Mouse (Mus musculus) kidney, postnatal 14 days (tissue): ENCODE data around the gene Fam71e1.
A peak's percentile ranks its signal among the peaks of the same experiment; 100 is the strongest.

Experiments
- DNase-seq: peaks from one replicate; pipeline ENCODE4 v3.0.0; 2022; ENCODE audit warnings: mixed read lengths

Fam71e1 gene

DNA sequence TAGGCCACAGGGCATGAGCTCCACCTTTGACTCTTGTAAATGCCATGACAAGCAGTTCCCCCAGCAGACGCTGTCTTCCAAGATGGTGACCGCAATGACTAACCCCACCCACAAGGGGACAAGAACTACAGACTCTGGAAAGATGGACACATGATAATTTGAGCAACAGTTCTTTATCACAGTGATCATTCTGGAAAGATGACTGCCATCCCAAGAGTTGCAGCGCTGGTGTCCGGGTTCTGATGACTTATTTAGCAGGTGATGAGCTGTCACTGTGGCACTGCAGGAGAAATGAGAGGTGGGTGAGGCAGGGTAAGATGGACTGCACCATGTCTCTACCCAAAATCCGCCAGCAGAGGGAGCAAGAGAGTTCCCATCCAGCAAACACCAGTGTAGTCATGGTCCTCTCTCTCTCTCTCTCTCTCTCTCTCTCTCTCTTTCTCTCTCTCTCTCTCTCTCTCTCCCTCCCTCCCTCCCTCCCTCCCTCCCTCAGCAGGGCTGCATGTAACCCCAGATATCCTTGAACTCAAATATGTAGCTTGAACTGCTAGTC lies 5.3 kb downstream of the Fam71e1 start:
- DNase-seq: peak; percentile 69

DNA sequence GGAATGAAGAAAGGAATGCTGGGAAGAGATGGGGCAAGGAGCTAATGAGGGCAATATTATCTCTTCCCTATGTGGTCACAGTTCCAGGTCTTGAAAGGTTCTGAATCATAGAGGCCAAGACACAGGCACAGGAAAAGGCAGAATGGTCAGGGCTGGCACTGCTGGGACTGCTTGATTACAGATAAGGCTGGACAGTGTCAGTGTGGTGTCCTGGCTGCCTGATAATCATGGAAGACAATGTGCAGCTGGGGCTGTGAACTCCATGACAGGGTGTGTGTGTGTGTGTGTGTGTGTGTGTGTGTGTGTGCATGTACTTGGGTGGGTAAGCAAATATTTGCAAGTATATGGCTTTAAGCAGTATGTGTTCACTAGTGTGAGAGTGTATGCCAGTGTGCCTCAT lies 11.1 kb downstream of the Fam71e1 start:
- DNase-seq: no peak

DNA sequence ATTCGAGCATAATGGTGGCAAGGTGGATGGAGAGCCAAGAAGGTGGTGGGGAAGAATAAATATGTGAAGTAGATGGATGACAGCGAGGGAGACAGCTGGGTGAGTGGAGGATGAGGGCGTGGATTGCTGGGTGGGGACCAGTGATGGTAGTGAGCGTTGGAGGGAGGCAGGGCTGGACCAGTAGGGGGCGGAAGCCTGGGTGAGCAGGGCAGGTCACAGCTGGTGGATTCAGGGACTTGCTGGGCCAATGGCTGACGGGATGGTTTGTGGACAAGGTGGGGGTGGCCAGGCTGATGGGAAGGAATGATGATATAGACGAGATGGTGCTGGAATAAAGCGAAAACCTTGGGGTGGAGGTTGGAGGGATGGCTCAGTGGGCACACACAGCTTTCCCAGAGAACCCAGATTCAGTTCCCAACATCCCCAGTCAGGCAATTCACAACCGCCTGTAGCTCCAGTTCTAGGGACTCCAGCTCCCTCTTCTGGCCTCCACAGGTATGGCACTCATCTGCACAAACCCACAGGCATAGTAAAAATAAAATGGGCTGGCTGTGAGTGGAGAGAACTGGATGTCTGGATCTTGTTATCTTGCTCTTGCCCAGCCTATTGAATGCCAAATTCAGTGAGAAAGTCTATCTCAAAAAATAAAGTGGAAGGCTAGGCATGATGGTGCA lies 23.0 kb downstream of the Fam71e1 start:
- DNase-seq: no peak

DNA sequence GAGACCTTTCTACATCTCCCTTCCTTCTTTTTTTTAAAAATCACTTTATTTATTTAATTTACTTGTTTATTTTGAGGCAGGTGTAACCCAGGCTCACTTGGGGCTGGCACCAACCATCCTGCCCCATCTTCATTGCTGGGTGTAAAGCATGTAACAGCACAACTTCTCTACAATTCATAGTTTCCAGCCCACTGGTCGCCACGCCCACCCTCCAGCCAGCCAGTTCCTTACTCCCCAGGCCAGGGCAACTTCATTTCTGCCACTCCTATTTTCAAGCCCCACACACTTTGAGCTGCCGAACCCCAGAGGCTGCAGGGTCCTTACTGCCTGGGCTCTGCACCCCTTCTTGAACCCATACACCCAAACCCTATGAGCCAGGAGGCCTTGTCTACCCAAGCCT lies 24.6 kb downstream of the Fam71e1 start:
- no peak for DNase-seq

DNA sequence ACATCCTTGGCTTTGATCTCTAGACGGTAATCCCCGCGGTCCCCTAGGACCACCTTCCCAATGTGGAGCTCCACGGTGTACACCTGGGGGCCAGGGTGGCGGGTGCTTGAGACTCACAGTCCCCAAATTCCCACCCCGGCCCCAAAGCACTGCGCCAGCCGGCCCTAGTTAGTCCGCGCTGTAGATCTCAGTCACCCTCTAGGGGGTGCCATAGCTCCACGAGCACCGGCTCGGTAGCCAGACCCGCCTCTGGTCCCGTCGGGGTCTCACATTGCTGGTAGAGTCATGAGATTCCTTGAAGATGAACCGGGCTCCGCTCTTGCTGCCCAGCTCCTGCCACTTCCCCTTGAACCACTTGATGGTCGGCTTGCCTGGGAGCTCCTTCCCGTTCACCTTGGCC lies 25.3 kb downstream of the Fam71e1 start:
- peak; percentile 73 for DNase-seq

DNA sequence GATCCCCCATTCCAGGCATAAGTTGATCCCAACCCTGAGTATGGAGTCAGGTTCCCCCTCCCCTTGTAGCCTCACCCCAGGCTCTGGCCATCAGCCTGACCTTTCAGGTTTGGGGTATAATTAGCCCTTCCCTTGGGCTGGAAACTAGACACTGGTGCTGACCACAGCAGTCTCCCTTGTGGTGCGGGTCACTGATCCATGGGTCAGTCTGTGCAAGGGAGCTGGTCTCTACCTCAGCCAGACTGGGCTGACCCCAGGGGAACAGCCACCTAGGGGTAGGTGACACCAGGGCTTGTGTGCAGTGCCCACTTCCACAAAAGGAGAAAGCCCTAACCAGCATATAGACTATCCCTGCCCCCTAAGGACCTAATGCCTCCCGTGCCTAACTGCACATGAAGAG lies 26.7 kb downstream of the Fam71e1 start:
- no peak for DNase-seq

DNA sequence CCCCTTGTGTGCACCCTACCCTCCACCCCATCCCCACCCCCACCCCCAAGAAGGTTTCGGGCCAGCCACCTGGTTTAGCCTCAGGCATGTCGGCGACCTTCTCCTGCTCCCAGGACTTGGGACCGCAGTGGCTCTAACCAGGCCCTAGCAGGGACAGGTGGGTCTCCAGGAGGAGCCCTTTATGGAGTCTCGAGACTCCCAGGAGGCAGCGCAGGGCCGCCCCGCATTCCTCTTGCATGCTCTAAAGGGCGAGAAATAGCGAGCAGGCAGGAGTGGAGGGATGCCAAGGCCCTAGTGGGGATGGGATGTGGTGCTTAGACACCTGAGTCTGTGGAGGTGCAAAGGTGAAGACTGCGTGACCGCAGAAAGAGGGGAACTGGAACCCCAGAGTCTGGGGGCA lies 28.1 kb downstream of the Fam71e1 start, which contains the start of gene Mybpc2:
Gene Mybpc2, minus strand, starts transcription at position 155 of the 400 bp plus-strand sequence.
- DNase-seq: peak; percentile 37

DNA sequence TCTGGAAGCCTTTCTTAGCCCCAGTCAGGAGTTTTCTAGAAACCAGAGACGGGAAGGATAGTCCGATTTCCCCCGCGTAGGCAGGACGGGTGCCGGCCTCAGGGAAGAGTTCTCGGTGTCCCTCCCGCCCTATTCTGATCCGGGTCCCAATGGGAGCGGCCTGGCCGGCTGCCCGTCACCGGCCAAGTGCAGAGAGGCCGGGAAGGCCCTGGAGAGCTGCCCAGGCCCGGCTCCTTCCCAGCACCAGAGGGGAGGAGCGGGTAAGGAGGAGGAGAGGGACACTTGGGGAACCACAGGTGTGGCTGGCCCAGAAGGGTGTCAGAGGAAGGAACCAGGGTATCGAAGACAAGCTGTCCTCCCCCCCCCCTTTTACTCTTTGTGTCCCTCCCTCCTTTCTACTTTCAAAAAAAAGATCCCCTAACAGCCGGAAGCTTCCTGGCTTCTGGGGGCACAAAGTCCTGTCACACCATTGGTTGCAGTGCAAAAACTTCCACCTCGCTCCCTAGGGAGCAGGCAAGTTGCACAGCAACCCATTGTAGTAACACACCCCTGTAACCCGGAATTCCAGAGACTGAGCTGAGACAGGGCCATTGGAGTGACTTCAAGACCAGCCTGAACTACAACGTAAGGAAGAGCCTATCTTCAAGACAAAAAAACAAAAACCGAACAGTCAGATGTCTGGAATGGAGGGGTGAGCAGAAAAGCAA lies 28.9 kb downstream of the Fam71e1 start:
- DNase-seq: peak; percentile 93

DNA sequence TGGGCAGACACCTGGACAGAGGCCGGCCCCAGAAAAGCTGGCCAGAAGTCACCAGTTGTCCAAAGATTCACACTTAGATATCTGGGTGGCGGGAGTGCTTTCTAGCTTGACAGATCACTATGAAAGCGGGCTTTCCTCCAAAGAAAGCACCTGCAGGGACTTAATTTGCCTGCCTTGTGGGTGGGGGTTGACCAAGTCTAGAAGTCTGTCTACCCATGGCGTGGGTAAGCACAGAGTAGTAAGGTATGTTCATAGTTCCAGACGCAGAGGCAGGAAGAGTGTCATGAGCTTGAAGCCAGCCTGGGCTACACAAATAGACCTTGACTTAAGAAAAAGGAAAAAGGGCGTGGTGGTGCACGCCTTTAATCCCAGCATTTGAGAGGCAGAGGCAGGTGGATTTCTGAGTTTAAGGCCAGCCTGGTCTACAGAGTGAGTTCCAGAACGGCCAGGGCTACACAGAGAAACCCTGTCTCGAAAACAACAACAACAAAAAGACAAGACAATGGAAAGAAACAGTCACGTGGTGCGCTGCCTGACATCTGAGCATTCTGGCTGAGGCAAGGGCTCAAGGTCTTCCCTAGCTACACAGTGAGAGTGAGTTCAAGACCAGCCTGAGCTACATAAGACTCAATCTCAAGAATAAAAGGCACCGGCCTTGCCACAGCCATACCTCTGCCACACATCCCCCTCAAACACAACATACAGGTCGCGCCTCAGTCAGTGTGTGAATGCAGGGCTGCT lies 30.2 kb downstream of the Fam71e1 start:
- no peak for DNase-seq

DNA sequence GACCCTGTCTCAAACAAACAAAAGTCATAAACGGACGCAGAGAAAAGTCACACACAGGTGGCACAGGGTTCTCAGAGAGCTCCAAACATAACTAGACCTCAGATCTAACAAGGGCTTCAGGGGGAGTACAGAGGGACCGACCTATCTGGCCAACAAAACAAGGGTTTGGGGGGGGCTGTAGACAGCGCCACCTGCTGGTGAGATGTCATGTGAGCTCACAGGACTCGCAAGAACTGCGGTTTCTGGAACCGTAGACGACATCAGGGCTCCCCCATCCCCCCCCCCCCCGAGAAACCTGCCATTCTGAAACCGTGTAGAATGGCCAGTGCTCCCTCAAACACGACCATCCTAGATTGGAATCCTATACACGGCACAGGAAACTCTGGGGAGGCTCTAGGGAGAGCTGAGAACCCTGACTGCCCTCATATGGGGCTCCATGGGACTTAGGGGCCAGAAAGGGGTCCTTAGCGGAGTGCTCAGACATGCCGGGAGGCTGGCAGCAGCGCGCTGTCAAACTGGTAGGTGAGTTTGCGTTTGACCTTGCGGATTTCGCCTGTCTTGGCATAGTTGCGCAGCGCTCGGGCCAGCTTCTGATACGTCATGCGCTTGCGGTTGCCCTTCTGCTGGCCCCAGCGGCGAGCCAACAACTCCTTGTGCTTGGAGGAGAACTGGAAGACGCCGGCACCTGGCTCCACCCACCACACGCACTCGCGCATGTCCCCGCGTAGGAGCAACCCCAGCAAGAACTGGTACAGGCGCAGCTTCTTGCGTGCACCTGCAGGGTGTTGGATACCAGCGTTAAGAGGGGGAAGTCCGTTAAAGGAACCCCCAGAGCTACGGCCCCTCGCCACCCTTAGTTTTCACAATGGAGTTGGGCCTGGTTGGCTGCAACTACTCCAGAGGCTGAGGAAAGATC lies 31.4 kb downstream of the Fam71e1 start:
- peak; percentile 82 for DNase-seq

DNA sequence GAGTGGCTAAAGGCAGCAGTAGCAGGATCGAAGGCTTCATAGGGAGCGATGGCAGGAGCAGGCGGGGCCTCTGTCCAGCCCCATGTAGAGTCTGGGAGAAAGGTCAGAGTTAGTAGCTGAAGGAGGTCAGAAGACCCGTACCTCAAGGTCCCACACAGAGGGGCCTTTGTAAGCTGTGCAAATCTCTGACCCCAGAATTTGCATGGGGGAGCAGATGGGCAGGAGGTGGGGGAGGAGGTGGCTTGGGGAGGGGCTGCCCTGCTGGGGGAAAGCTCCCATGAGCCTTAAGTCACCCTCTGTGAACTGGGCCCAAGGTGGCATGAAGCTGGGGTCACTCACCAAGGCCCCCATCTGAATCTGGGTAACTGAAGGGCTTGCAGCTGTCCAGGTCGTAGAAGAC lies 33.1 kb downstream of the Fam71e1 start:
- no peak for DNase-seq

DNA sequence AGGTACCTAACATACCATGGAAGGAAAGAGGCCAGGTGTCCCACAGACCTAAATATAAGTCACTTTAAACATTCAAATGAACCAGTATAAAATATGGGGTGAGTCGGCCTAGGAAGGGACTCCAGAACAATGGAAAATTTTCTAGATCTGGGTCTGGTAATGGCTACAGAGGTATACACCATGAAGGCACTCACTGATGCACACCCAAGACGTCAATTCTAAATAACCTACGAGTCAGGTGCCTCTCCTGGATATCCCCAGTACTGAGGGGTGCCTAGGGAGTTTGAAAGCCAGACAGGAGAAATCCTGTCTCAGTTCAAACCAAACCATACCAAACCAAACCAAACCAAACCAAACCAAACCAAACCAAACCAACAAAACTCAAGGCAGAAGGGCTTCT lies 34.1 kb downstream of the Fam71e1 start:
- DNase-seq: no peak

DNA sequence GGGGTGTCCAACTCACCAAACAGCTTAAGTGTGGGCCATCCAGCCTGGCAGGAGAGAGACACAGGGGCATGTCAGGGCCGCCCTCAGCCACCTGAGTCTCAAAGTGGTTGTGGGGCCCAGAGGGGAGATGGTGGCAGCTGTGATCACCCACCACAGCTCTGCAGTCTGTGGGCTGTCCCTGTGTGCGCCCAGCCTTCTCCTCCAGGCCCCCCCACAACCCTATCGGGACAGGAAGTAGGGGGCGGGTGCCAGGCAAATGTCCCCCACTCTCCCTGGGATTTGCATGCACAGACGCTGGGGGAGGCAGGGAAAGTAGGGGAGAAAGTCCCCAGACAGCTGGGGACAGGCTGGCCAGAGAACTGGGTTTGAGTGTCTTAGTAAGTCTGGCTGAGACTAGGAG lies 34.8 kb downstream of the Fam71e1 start:
- no peak for DNase-seq

DNA sequence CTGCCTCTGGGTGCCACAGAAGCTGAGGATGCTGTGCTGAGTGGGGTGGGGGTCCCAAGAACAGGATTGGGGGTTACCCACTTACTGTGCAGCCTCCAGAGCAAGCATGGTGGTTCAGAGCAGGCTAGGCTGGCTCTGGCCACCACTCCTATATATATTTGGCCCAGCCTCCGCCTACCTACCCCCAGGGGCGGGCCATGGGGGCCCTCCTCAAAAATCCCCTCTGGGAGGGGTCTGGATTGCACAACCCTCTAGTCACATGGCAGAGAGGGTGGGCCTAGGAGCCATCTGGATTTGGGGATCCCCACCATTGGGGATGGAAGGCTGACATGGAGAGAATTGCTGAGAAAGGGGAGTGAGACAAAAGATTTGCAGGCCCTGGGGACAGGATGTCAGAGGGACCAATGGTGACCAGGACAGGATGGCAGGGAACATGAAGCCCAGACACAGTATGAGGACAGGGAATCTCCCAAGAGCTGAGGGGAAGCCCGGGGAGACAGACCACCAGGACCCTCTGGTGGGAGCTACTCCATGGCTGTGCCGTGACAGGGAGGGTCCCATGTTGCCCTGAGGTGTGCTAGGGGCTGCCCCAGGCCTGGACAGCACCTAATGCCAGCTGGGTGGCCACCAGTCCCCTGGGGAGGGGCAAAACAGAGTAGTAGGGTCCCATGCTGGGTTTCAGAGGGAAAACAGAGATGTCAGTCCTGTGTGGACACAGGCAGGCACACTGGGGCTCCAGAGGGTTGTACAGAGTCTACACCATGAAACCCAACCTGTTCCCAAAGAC lies 35.8 kb downstream of the Fam71e1 start, which contains the start of gene Spib:
Gene Spib, minus strand, starts transcription at position 126 of the 787 bp plus-strand sequence.
- DNase-seq: no peak

DNA sequence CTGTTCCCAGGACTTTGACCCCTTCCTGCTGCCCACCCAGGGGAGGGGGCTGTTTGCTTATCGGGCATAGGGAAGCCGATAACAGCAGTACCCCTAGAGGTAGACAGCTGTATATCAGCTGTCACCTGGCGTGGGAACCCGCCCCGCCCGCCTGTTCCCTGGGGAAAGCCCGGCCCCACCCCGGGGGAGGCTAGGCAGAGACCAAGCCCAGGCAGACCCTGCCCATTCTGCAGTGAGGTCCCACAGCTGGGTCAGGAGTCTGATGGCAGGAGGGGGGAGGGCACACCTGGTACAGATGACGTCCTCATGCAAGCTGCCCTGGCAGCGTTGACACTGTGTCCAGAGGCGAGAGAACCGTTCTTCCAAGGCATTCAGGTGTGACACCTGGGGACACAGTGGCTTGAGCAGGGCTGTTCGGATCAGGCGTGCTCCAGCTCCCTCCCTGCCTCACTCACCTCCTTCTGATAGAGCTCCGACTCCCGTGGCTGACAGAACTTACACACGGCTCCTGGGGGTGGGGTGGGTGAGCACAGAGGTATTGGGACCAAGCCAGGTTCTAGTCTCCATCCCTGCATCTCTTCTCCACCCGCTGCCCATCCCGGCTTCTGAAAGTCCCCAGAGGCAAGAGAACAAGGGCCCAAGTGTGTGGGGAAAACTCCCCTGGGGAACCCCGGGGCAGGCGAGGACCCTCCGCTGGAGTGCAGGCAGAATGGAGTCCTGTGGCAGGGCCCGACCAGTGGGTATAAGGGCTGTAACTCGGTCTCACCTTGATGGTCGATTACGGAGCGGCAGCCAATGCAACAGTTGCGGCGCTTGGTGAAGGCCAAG lies 36.8 kb downstream of the Fam71e1 start:
- no peak for DNase-seq

DNA sequence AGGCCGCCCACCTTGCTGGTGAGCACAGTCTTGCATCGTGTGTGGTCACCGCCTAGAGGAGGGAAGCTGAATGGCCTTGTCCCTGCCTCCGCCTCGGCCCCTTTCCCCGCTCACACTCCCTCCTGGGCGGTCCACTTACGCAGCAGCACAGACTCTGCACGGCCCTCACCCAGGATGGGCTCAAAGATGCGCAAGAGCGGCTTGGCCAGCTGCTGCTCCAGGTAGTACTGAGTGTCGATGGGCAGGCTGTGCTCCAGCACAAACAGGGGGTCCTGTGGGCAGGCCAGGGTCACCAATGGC lies 37.3 kb downstream of the Fam71e1 start:
- no peak for DNase-seq

DNA sequence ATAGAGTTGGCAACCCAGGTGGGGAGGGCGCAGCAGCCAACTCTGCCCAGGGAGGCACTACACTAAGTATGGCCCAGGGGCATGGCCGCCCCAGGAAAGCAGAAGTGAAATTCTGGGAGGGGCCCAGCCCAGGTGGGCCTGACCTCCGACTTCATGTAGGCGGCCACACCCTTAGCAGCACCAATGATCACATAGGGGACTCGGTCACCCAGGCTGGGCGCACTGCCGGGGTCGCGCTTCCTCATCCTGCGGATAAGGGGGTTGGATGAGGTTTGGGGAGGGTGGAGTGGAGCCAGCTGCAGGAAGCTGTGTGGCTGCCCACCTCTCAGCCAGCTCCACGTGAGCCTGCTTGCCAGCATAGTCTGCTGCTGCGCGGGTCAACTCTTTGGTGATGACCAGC lies 37.9 kb downstream of the Fam71e1 start:
- no peak for DNase-seq

DNA sequence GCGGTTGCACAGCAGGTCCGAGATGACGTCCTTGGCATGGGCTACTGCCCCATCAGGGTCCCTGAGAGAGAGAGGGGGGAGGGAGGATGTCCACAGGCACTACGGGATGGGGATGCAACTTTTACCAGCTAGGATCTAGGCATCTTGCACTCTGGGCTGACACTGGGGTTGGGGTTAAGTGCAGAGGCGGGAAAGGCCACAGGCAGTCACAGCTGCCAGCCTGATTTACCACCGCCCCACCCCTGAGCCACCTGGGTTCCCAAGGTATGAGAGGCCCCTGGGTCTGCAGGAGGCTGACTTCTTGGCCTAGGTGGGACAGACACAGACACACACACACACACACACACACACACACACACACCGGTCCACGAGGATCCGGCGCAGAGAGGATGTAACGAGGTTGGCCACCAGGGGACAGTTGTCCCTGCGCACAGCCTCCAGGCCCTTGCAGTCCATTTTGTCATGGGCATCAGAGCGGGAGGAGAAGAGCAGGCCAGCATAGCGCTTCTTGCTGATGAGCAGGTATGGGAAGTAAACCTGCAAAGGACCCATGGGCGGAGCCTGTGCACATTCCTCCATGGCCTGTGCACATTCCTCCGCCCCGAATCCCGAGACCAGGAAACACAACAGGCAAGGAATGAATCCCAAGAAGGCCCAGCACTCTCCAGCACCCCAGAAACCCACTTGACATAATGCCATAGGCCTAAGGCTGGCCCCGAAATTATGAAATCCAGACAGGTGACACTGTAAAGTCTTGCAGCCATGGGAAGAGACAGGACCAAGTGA lies 38.5 kb downstream of the Fam71e1 start:
- DNase-seq: no peak

DNA sequence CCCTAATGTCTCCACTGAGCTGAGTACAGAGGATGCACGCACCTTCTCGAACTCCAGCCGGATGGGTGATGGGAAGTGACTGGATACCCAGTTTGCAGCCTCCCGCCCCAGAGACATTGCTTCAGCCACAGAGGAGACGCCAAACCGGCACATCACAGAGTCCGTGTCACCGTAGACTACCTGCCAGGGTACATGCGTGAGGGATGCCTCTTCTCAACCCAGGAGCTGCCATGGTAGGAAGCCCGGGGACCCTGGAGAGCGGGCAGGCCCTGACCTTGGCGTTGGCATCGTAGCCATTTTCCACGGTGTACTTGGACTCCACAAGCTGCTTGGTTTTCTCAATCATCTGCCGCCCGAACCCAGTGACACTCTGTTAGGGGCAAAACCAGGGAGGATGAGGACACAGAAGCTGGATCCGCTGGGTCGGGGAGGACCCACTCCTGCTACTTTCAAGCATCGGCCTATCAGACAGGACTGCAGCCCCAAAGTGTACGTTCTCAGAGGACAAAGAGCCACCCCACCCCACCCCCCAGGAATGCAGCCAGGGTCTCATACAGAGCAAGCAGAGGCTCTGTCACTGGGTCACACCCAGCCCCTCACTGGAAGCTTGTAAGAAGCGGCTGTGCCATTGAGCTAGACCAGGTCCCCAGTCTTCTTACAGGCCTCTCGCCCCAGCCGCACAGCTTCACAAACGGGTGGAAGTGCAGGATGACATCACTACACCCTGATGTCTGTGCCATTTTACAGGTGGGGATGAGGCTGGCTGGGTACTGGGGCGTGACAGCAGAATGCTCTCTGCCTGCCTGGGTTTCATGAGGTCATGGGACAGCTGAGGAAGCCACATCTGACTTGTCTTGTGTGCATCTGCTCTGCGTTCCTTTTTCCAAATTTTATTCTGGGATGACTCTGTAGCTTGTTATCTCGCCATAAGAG lies 39.5 kb downstream of the Fam71e1 start:
- no peak for DNase-seq
